Mouse (Mus musculus): ENCODE results near the gene Tas2r140. TPM values are rescaled to one million over a fixed set of nuclear protein-coding genes. Genes with fewer than 3 reads are reported as not detected.

The Tas2r140 gene
- total RNA-seq (2015): not detected in 2 replicates
- not detected in 2 replicates for total RNA-seq (2017)

- ATAC-seq (ENCODE audit: poor library complexity, severe bottlenecking): no peak
Measured at GRCm38 (mm10) chr6:133055716-133056115, at the start of gene Tas2r140. Tas2r140 (minus strand) TSS chr6:133055816.

- no peak for ATAC-seq (ENCODE audit: poor library complexity, severe bottlenecking)
Measured at GRCm38 (mm10) chr6:133104609-133104921, 48.9 kb upstream of the Tas2r140 start, which contains the start of gene Smim10l1. Smim10l1 (plus strand) TSS chr6:133104909.

GRCm38 (mm10) chr6:133102430-133102829 is 46.8 kb upstream of the Tas2r140 start:
- ATAC-seq (ENCODE audit: poor library complexity, severe bottlenecking): no peak

GRCm38 (mm10) chr6:133092226-133092625 is 36.6 kb upstream of the Tas2r140 start:
- no peak for ATAC-seq (ENCODE audit: poor library complexity, severe bottlenecking)

- no peak for ATAC-seq (ENCODE audit: poor library complexity, severe bottlenecking)
Measured at GRCm38 (mm10) chr6:133037001-133037400, 18.6 kb downstream of the Tas2r140 start, which contains the start of gene Tas2r103. Tas2r103 (minus strand) TSS chr6:133037101.

Other genes with a start within 250 kb of the Tas2r140 start
- not detected in 2 replicates for gene Tas2r123, start 208.7 kb downstream of the Tas2r140 start, total RNA-seq (2015)
- gene Tas2r123, start 208.7 kb downstream of the Tas2r140 start, total RNA-seq (2017): not detected in 2 replicates
- not detected in 2 replicates for gene Tas2r116, start 200.4 kb downstream of the Tas2r140 start, total RNA-seq (2015)
- gene Tas2r116, start 200.4 kb downstream of the Tas2r140 start, total RNA-seq (2017): not detected in 2 replicates
- gene Tas2r110, start 187.8 kb downstream of the Tas2r140 start, total RNA-seq (2015): not detected in 2 replicates
- not detected in 2 replicates for gene Tas2r110, start 187.8 kb downstream of the Tas2r140 start, total RNA-seq (2017)
- not detected in 2 replicates for gene Tas2r113, start 162.8 kb downstream of the Tas2r140 start, total RNA-seq (2015)
- not detected in 2 replicates for gene Tas2r113, start 162.8 kb downstream of the Tas2r140 start, total RNA-seq (2017)
- gene Tas2r125, start 146.2 kb downstream of the Tas2r140 start, total RNA-seq (2015): not detected in 2 replicates
- gene Tas2r125, start 146.2 kb downstream of the Tas2r140 start, total RNA-seq (2017): not detected in 2 replicates
- gene Tas2r129, start 104.7 kb downstream of the Tas2r140 start, total RNA-seq (2015): not detected in 2 replicates
- gene Tas2r129, start 104.7 kb downstream of the Tas2r140 start, total RNA-seq (2017): not detected in 2 replicates
- gene Tas2r131, start 97.9 kb downstream of the Tas2r140 start, total RNA-seq (2015): not detected in 2 replicates
- gene Tas2r131, start 97.9 kb downstream of the Tas2r140 start, total RNA-seq (2017): not detected in 2 replicates
- gene Tas2r109, start 74.9 kb downstream of the Tas2r140 start, total RNA-seq (2015): not detected in 2 replicates
- gene Tas2r109, start 74.9 kb downstream of the Tas2r140 start, total RNA-seq (2017): not detected in 2 replicates
- not detected in 2 replicates for gene Tas2r103, start 18.7 kb downstream of the Tas2r140 start, total RNA-seq (2015)
- gene Tas2r103, start 18.7 kb downstream of the Tas2r140 start, total RNA-seq (2017): not detected in 2 replicates
- 30.6 and 42.4 TPM in 2 replicates for gene Smim10l1, start 49.1 kb upstream of the Tas2r140 start, total RNA-seq (2015)
- gene Smim10l1, start 49.1 kb upstream of the Tas2r140 start, total RNA-seq (2017): 66.5 and 67.9 TPM in 2 replicates
- gene 5530400C23Rik, start 236.4 kb upstream of the Tas2r140 start, total RNA-seq (2015): not detected in 2 replicates
- not detected in 2 replicates for gene 5530400C23Rik, start 236.4 kb upstream of the Tas2r140 start, total RNA-seq (2017)